Mouse (Mus musculus) myocyte (in vitro differentiated cells): ENCODE data around the gene Cfb.

Source experiments
- MAX ChIP-seq: IDR thresholded peaks from one replicate; pipeline ENCODE4 v1.6.1; 2011; ENCODE audit warnings: low read depth, mild to moderate bottlenecking, control low read depth
- POLR2A ChIP-seq: IDR thresholded peaks from one replicate; pipeline ENCODE4 v1.6.1; 2011; ENCODE audit warnings: low read depth, mild to moderate bottlenecking, control low read depth, moderate library complexity; ENCODE audit not compliant: insufficient read length

DNA sequence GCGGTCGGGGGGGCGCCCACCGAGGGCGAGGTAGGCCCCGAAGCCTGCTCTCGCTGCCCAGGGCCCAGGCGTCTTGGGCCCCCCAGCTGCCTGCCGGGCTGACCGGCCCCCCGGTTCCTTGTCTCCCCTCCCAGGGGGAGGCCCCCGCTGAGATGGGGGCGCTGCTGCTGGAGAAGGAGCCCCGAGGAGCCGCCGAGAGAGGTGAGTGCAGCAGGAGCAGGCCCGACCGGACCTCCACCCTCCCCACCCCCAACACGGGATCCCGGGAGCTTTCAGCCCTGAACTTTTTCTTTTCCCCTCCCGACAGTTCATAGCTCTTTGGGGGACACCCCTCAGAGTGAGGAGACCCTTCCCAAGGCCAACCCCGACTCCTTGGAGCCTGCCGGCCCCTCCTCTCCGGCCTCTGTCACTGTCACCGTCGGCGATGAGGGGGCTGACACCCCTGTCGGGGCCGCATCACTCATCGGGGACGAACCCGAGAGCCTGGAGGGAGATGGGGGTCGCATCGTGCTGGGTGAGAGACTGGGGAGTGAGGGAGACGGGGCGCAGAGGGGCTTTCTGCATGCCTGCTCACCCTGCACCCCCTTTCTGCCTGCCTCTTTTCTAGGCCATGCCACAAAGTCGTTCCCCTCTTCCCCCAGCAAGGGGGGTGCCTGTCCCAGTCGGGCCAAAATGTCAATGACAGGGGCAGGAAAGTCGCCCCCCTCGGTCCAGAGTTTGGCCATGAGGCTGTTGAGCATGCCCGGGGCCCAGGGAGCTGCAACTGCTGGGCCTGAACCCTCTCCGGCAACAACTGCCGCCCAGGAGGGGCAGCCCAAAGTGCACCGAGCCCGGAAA is 37.0 kb upstream of the Cfb start:
- no peak for TF ChIP-seq MAX
- peak; percentile 8 for TF ChIP-seq POLR2A
